Mouse (Mus musculus) lung, adult 2 months (tissue): ENCODE data around the gene Abcb4.

ENCODE experiments used
- CTCF ChIP-seq: fragments of 200-500 bp; IDR thresholded peaks from 2 replicates; pipeline ENCODE4 v1.5.1; 2011; ENCODE audit warnings: mild to moderate bottlenecking, low read length, control low read depth; ENCODE audit not compliant: insufficient read depth
- POLR2A ChIP-seq: fragments of 200-500 bp; IDR thresholded peaks from 2 replicates; pipeline ENCODE4 v1.6.1; 2011; ENCODE audit warnings: low read depth, mild to moderate bottlenecking, control low read depth, low read length, borderline replicate concordance; ENCODE audit errors: extremely low read depth

GRCm38 (mm10) chr5:8999108-8999507 is 105.6 kb downstream of the Abcb4 start:
- TF ChIP-seq POLR2A (no peak), CTCF (no peak)
